Mouse (Mus musculus): Measurements from ENCODE around the gene Tinf2.

- TF ChIP-seq POLR2A (IDR thresholded peaks at IDR 0.05; ENCODE audit: borderline replicate concordance, low read depth, low read length) (no peak), CTCF (IDR thresholded peaks at IDR 0.05; ENCODE audit: low read depth, low read length) (no peak)
Measured at GRCm38 (mm10) chr14:55658011-55658410, 23.6 kb downstream of the Tinf2 start.
